Mouse (Mus musculus) megakaryocyte, embryonic 14.5 days (primary cell): ENCODE measurements around the gene Tprkb.

ENCODE experiments used
- FLI1 ChIP-seq: IDR thresholded peaks from 2 replicates; pipeline ENCODE4 v1.6.1; 2012; ENCODE audit warnings: low read length, inconsistent platforms, mixed read lengths
- GATA1 ChIP-seq: IDR thresholded peaks from 3 replicates; pipeline ENCODE4 v1.6.1; 2012; ENCODE audit warnings: mixed read lengths, low read length, inconsistent platforms, borderline replicate concordance

DNA sequence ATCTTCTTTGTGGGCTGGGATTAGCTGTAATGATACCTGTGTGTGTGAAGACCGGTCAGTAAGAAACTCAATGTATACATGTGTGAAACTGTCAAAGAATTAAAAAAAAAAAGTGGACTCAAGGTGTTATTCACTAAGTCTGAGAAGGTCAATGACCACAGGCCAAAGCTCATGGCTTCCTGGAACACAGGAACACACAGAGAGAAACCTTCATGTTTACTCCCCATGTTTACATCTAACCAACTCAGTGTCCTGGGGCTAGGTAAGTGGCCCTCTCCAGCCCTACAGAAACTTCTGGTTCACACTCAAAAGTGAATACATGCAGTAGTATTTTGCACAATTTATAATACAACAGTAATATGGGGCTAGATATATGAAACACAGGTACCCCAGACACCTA, 2.0 kb upstream of the Tprkb start:
- TF ChIP-seq GATA1: no peak
- TF ChIP-seq FLI1: no peak
